Comparison of ENCODE assay signal across 8 mouse cellular contexts in the genomic region with DNA sequence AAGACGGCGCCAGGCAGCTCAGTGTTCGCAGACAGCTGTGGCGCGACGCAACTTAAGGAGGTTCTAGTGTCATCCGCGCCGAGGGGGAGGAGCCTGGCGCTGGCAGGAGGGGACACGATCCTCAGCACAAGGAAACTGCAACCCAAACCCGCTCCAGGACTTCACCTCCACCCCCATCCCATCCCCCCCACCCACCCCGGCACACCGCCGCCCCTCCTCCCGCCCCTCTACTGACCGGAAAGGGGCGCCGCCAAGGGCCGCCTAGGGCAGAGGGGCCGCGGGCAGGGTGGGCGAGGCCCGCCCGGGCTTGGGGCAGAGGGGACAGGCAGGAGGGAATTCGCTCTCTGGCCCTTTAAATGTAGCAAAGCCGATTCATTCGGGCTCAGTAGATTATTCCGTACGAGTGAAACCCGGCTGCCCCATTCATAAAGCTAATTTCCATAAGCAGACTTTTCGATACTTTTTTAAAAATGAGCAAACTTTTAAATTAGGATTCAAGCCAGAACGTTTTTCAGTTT. TPM values are rescaled to one million over a fixed set of nuclear protein-coding genes. Genes with fewer than 3 reads are reported as not detected.
A peak's percentile ranks its signal among the peaks of the same experiment; 100 is the strongest.
DNase-seq lines count a peak whose midpoint lies in the region; ATAC-seq lines count a peak whose summit lies in the region.

No protein-coding gene starts in this region.

- intact Hi-C loops in left cerebral cortex, postnatal 25 days (cut with DNase I), result loop anchor here (5.0 kb wide), 1 partner anchor 801 kb away; no protein-coding TSS in a partner anchor

- H3K4me3 ChIP-seq in forebrain, embryonic 15.5 days, result peak overlapping the region; percentile 33
- peak overlapping the region; percentile 52 for H3K4me3 ChIP-seq in intestine, embryonic 15.5 days (replicated peaks)
- H3K4me3 ChIP-seq in neural tube, embryonic 14.5 days (ENCODE audit: low read depth, low read length), result peak overlapping the region; percentile 26

- DNase-seq in 416B (ENCODE audit: low read depth) (peak; percentile 36), NIH3T3 (ENCODE audit: low read depth) (peak; percentile 63)
- peak; percentile 70 to 75 for DNase-seq in lung, adult 18-20 months
- no peak for DNase-seq in left cerebral cortex, postnatal 25 days (ENCODE audit: low spot score in 2 of 2)
- DNase-seq in right cerebral cortex, postnatal 36 days (ENCODE audit: low spot score in 2 of 2), result no peak

- H3K36me3 ChIP-seq in forebrain, embryonic 15.5 days, result no peaks in the 10 kb centered on the region
- no peaks in the 10 kb centered on the region for H3K36me3 ChIP-seq in intestine, embryonic 15.5 days
- no peaks in the 10 kb centered on the region for H3K36me3 ChIP-seq in neural tube, embryonic 14.5 days (ENCODE audit: control insufficient read depth, insufficient read depth, low read length)

- peaks cover 54% of the 10 kb centered on the region for H3K4me1 ChIP-seq in forebrain, embryonic 15.5 days
- H3K4me1 ChIP-seq in intestine, embryonic 15.5 days (replicated peaks), result peaks cover 37% of the 10 kb centered on the region
- H3K4me1 ChIP-seq in neural tube, embryonic 14.5 days (ENCODE audit: control insufficient read depth, insufficient read depth, low read length), result peaks cover 3% of the 10 kb centered on the region; the same call in 1 of the 2 replicates

- H3K9me3 ChIP-seq in forebrain, embryonic 15.5 days, result no peaks in the 10 kb centered on the region
- H3K9me3 ChIP-seq in intestine, embryonic 15.5 days, result no peaks in the 10 kb centered on the region
- H3K9me3 ChIP-seq in neural tube, embryonic 14.5 days (ENCODE audit: control insufficient read depth, low read length), result no peaks in the 10 kb centered on the region

- no peak overlapping the region for H3K9ac ChIP-seq in forebrain, embryonic 15.5 days (replicated peaks)
- H3K9ac ChIP-seq in intestine, embryonic 15.5 days, result peak overlapping the region; percentile 33; the same call in 1 of the 2 replicates
- no peak overlapping the region for H3K9ac ChIP-seq in neural tube, embryonic 14.5 days (replicated peaks; ENCODE audit: low read depth, low read length)

- WGBS in forebrain, embryonic 15.5 days, result under 1% methylated on average over 28 of the region's 33 CpGs
- under 1% methylated on average over 31 of the region's 33 CpGs for WGBS in intestine, embryonic 15.5 days
- under 1% methylated on average over 33 of the region's 33 CpGs for WGBS in neural tube, embryonic 14.5 days

- peaks cover 72% of the 10 kb centered on the region for H3K27me3 ChIP-seq in forebrain, embryonic 15.5 days
- peaks cover 81% of the 10 kb centered on the region for H3K27me3 ChIP-seq in intestine, embryonic 15.5 days (replicated peaks)
- peaks cover 30% of the 10 kb centered on the region for H3K27me3 ChIP-seq in neural tube, embryonic 14.5 days (ENCODE audit: control insufficient read depth, insufficient read depth, low read length)

- H3K27ac ChIP-seq in forebrain, embryonic 15.5 days (replicated peaks), result no peak overlapping the region
- no peak overlapping the region for H3K27ac ChIP-seq in intestine, embryonic 15.5 days
- no peak overlapping the region for H3K27ac ChIP-seq in neural tube, embryonic 14.5 days (ENCODE audit: low read depth, low read length)

- no peak for ATAC-seq in forebrain, embryonic 15.5 days (replicated peaks)
- ATAC-seq in intestine, embryonic 15.5 days, result 0 out of 2 replicates have a peak, but pooled peaks have one; percentile 13
- ATAC-seq in neural tube, embryonic 14.5 days (ENCODE audit: low read depth), result no peak

- peak overlapping the region; percentile 55 for H3K4me2 ChIP-seq in forebrain, embryonic 15.5 days (replicated peaks)
- H3K4me2 ChIP-seq in intestine, embryonic 15.5 days (replicated peaks), result peak overlapping the region; percentile 99
- H3K4me2 ChIP-seq in neural tube, embryonic 14.5 days (ENCODE audit: low read depth, low read length), result peak overlapping the region; percentile 50

RNA-seq across cellular contexts. Expression of a gene that starts 2.4 kb away (rescaled TPM):
- not detected in 2 replicates for polyA plus RNA-seq in forebrain, embryonic 15.5 days (2015; fragmentation: Nextera tagmentation; extraction: Ambion mirVana)
- not detected in 2 replicates for polyA plus RNA-seq in intestine, embryonic 15.5 days (2015; fragmentation: Nextera tagmentation; extraction: Ambion mirVana)
- polyA plus RNA-seq in neural tube, embryonic 14.5 days (2014; fragmentation: Nextera tagmentation; extraction: Ambion mirVana), result 0.94 TPM in 1 of 2 replicates, not detected in the other
- total RNA-seq in left cerebral cortex, postnatal 25 days (2021), result not detected

RNA-seq across cellular contexts. Expression of a gene that starts 10.7 kb away (rescaled TPM):
- not detected in 2 replicates for polyA plus RNA-seq in forebrain, embryonic 15.5 days (2015; fragmentation: Nextera tagmentation; extraction: Ambion mirVana)
- polyA plus RNA-seq in intestine, embryonic 15.5 days (2015; fragmentation: Nextera tagmentation; extraction: Ambion mirVana), result not detected in 2 replicates
- polyA plus RNA-seq in neural tube, embryonic 14.5 days (2014; fragmentation: Nextera tagmentation; extraction: Ambion mirVana), result 0.46 TPM in 1 of 2 replicates, not detected in the other
- not detected for total RNA-seq in left cerebral cortex, postnatal 25 days (2021)

RNA-seq across cellular contexts. Expression of a gene that starts 11.2 kb away (rescaled TPM):
- 1.1 and 2.3 TPM in 2 replicates for polyA plus RNA-seq in forebrain, embryonic 15.5 days (2015; fragmentation: Nextera tagmentation; extraction: Ambion mirVana)
- polyA plus RNA-seq in intestine, embryonic 15.5 days (2015; fragmentation: Nextera tagmentation; extraction: Ambion mirVana), result 2.3 and 2.6 TPM in 2 replicates
- polyA plus RNA-seq in neural tube, embryonic 14.5 days (2014; fragmentation: Nextera tagmentation; extraction: Ambion mirVana), result 8.7 and 13.3 TPM in 2 replicates
- not detected for total RNA-seq in left cerebral cortex, postnatal 25 days (2021)

Comparison
In these comparisons a context has a peak if more than half of its experiments do, and no peak if none do; other contexts are left out.
1. DNase-seq: peak in 416B (single experiment), NIH3T3 (single experiment) and lung, adult 18-20 months (2 of 2); none in left cerebral cortex, postnatal 25 days (0 of 2) and right cerebral cortex, postnatal 36 days (0 of 2).
2. Peak in every context shown above with its lines, with median percentiles within 50 percentile points of each other: H3K4me2 ChIP-seq and H3K4me3 ChIP-seq.